Mouse (Mus musculus): ENCODE data around the gene Pramel4.
"Not testable (repeated sequence)": the region's sequence is repeated elsewhere in the genome, so short reads cannot be mapped to it uniquely, and the experiment has no call there.

Pramel4 gene

GRCm38 (mm10) chr4:144058826-144059225 is at the start of gene Pramel4:
Pramel4 (plus strand) TSS chr4:144059126.
- not testable (repeated sequence) for DNase-seq

DNA sequence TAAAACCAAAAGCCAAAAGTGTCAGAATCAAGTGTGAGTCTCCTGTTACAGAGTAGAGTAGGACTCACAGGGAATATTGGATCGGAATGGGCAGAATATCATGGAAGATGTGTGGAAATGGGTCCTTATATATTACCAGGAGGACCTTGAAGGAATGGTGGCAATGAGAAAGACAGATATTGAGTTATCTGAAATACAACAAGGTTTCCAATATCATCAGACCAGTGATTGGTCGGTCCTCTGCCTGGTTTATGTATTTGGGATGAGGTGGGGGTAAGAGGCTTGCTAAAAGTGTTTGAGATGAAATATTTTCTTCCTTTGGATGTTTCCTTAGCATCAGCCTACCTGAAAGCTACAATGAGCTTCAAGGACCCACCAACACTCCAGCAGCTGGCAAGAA is 47.2 kb downstream of the Pramel4 start, which contains the start of gene Gm13102:
TSS of gene Gm13102 (plus strand) at position 301 of the 400 bp plus-strand sequence.
- DNase-seq, result not testable (repeated sequence)
